Mouse (Mus musculus) CH12F3 (cell line): ENCODE measurements around the gene St6galnac3.

Experiments used
- in situ Hi-C: fragments of 300-500 bp; cut with MboI; formaldehyde crosslinking; loops from 2 replicates; pipeline ENCODE4 v1.14.3; 2020; ENCODE audit warnings: low sequenced_read_pairs

The St6galnac3 gene

GRCm38 (mm10) chr3:153251653-153252052, 473.3 kb downstream of the St6galnac3 start:
- in situ Hi-C loops: no loop called here

GRCm38 (mm10) chr3:153250598-153251257, 474.2 kb downstream of the St6galnac3 start:
- in situ Hi-C loops: no loop called here

- in situ Hi-C loops: no loop called here
Measured at GRCm38 (mm10) chr3:153248866-153249265, 476.1 kb downstream of the St6galnac3 start.

DNA sequence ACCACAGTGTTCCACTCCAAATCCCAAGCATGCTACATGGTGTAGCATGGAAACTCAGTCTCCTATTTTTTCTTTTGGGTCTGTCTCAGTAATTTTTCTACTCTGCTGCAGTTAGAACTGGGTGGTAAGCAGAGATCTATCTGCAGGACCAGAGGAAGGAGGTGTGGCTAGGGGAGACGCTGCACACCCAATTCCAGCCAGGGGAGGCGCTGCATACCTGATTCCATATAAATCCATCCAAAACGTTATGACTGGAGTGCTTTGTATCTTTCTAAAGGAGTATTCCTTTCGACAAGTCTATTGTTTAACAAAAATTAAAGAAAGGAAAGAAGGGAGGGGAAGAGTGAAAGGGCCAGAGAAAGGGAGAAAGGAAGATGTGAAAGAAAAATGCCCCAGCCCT, 476.9 kb downstream of the St6galnac3 start:
- in situ Hi-C loops: no loop called here

DNA sequence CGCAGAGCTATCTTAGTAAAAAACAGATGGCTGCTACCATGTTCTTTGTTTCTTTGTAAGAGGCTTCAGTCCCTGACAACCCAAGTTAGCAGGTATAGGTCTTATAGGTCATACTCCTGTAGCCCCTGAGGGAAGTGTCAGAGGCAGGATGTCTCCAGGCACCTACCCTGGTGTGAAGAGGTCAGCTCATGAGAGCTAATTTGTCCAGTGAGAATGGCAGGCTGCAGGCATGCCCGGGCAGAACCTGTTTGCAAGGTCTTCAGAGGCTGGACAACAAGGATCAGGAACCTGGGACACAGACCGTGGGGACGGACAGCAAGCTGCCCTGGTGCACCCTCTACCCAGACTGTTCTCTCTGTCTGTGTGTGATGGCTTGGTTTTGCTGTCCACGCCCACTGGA, 482.4 kb downstream of the St6galnac3 start:
- in situ Hi-C loops: no loop called here

- in situ Hi-C loops: no loop called here
Measured at GRCm38 (mm10) chr3:153241134-153241533, 483.8 kb downstream of the St6galnac3 start.

GRCm38 (mm10) chr3:153240366-153240765, 484.6 kb downstream of the St6galnac3 start:
- in situ Hi-C loops: no loop called here

DNA sequence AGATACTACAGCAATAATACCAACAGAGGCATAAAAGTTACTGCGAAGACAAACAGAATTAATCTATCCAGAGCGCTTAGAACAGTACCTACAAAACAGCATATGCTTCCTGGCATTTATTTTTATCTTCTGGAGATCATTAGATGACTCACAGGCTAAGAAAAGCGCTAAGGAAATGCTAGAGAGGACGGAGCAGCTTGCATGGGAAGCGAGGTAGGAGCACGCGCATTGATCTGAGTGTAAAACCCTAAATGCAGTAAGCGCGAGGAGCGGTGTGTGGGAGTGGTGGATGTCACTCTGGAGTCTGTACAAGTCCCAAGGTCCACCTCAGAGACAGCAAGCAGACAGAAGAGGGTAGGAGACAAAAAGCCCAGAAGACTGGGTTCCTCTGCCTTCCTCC, 486.6 kb downstream of the St6galnac3 start:
- in situ Hi-C loops: no loop called here

DNA sequence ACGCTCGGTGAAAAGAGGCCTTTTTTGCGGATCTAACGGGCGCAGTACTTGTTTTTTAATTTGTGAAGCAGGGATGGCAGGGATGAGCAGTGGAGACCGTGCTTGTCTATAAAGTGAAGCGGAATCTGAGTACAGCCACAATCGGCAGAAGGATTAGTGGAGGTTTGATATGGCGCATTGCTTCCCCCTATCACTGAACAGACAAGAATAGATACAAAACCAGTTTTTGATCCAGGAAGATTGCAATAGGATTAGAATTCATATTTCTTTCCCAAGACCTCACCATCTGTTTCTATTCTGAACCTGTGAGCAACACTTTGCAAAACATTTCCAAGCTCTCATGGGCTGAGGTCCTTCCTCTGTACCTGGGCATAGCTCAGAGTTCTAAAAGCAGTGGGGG, 488.7 kb downstream of the St6galnac3 start:
- in situ Hi-C loops: no loop called here

GRCm38 (mm10) chr3:153222611-153223402, 502.2 kb downstream of the St6galnac3 start:
- in situ Hi-C loops: no loop called here

DNA sequence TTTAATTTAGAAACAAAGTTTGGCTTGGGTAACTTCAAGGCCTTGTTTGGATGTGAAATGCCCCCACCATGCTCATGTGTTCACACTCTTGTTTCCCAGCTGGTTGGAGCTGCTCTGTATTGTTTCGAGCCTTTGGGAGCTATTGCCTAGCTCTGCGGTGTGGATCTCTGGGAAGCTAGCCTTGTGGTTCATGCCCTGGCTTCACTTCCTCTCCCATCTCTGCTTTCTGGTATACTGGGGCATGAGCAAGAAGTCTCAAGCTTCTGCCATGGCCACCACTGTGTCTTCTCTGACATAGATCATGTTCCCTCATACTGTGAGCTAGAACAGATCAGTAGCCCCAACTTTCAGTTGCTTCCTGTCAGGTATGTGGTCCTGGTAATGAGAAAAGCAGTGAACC, 505.6 kb downstream of the St6galnac3 start:
- in situ Hi-C loops: no loop called here

DNA sequence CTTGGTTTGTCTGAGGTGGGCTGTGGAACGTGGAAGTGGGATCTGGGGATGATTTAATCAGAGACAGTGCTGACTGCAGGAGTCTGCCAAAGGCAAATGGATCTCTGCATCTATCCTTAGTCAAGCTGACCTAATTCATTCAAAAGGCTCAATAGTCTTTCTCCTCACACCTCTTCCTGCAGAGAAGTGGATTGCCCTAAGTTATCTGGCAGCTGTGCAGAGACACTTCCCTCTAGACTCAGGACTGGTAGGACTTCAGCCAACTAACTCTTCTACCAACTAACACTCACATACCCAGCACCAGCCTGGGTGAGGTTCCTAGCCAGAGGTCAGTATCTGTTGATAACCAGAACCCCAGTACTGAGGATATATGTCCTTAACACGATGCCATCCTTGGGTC, 516.8 kb downstream of the St6galnac3 start:
- in situ Hi-C loops: no loop called here

- in situ Hi-C loops: no loop called here
Measured at GRCm38 (mm10) chr3:153204046-153204445, 520.9 kb downstream of the St6galnac3 start.

DNA sequence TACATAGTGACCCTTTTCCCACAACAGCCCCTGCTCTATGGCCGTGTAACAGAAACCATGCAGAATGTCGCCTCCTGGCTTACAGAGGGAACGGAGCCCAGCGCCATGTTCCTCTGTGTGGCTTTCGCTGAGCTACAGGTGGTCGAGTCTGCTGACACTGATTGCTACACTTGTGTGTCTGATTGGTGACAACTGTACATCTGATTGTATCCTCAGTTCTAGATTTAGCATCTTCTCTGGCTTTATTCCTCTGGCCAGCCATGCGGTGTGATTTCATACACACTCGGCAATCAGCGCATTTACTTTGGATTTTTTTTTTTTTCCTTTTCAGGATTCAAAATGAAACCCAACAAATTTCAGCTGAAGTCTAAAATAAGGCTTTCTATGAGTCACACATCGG, 523.1 kb downstream of the St6galnac3 start:
- in situ Hi-C loops: no loop called here

GRCm38 (mm10) chr3:153200801-153201200, 524.2 kb downstream of the St6galnac3 start:
- in situ Hi-C loops: no loop called here

DNA sequence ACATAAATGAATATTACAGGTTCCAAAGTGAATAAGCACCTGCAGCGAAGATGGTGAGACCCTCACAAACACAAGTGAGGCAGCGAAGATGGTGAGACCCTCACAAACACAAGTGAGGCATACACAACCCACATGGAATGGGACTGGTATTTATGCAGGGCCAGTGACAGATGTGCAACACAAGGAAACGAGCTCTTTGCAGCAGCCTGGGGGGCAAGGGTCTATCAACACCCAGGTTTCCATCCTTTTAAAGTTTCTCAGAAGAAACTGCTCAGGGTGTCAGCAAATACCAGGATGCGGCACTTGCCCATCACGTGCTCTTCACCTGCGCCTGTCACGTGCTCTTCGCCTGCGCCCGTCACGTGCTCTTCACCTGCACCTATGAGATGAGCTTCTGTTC, 524.9 kb downstream of the St6galnac3 start:
- in situ Hi-C loops: no loop called here

DNA sequence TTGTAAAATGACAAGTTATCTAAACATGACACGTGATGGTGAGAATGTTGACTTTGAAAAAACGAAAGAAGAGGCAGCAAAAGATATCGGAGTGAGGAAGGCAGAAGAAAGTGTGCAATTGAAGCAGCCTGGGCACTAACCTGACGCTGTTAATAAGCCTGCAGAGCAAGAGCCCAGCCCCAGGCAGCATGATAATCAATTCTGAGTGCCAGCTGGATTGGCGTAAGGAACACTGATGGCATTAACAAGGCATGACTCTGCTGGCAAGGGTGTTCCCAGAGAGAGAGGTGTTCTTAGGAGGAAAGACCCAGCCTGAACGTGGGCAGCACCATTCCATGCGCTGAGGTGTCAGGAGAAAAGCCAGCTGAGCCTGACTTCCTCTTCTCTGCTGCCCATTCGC, 525.7 kb downstream of the St6galnac3 start:
- in situ Hi-C loops: no loop called here

- in situ Hi-C loops: no loop called here
Measured at GRCm38 (mm10) chr3:153198514-153198913, 526.5 kb downstream of the St6galnac3 start.

- in situ Hi-C loops: no loop called here
Measured at GRCm38 (mm10) chr3:153193025-153193424, 531.9 kb downstream of the St6galnac3 start.

DNA sequence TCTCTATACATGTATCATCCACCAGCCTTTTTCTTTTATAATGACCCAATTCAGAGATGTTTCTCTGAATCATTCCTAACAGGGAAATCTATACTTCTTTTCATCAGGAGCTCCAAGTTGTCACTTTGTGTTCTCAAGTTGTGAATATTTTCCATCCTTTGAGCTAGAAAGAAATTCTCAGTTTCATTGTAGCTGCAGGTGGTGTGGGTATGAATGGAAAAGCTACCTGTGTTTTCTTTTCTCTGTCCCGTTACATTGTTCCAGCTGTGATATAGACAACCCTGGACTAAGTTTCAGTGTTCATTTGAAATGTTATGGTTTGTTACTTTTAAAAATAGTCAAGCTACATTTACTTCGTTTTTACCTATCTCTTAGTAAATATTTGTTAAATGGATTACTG, 534.2 kb downstream of the St6galnac3 start:
- in situ Hi-C loops: no loop called here

DNA sequence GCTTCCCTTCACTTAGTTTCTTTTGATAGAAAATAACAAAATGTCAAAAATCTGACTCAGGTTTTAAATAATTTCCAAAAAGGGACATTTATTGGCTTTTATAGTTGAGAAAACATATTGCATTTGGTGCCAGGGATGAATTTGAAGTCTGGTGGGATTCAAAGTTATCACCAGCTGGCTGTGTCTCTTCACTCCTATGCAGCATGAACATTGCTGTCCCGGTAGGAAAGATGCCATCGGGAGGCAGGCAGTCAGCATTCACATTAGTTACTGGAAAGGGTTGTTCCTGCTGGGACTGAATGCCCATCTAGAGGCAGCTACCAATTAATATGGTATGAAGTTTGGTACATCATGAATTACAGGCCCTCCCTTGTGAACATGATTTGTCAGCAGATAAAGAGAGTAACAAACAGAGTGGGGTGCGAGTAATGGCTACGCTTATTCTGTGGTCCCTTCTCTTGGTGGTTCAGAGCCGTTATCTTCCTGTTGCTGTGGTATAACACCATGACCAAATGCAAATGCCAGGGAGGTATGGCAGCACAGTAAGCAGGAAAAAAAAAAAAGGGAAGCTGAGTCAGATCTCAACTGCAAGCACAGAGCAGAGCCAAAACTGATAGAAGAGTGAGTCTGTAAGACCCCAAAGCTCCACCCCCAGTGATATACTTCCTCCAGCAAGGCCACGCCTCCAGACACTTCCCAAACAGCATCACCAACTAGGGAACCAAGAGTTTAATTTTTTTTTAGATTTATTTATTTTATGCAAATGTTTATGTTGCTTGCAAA, 535.1 kb downstream of the St6galnac3 start:
- in situ Hi-C loops: no loop called here

DNA sequence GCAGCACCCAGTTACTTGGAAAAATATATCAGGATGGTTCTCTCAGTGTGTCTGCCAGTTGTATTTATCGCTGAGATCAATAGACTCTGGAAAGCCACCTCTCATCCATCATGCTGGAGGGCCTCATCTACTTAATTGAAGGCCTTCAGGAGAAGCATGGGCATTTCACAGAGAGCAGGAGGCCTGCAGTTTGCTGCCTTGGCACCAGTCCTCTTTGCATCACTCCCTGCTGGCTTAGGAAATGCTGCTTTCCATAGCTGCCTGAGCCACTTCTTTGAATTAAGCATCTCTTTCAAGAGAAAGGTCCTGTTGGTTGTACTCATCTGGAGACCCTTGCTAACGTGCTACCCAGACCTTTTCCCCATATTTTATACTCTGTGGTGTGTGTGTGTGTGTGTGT, 536.8 kb downstream of the St6galnac3 start:
- in situ Hi-C loops: no loop called here
